Mouse (Mus musculus) Patski (cell line): ENCODE measurements around the gene Sptb. TPM values are rescaled to one million over a fixed set of nuclear protein-coding genes. Genes with fewer than 3 reads are reported as not detected.
A peak's percentile ranks its signal among the peaks of the same experiment; 100 is the strongest.

Experiments used
- ATAC-seq: fragments of 100-300 bp; one replicate; pipeline ENCODE4 v1.8.0; 2021
- CTCF ChIA-PET: fragments of 350-600 bp; sonication (Branson Sonifier 250); formaldehyde crosslinking; loops from one replicate; lab custom pipeline; 2022; ENCODE audit warnings: inconsistent platforms; lab: Charles Lee
- POLR2A ChIA-PET: fragments of 350-600 bp; sonication (Branson Sonifier 250); formaldehyde crosslinking; loops from one replicate; lab custom pipeline; 2022; ENCODE audit warnings: antibody characterized with exemption, inconsistent platforms; lab: Charles Lee
- DNase-seq: peaks from one replicate; pipeline ENCODE4 v3.0.0-alpha.2; 2011; ENCODE audit warnings: low read depth, low spot score
- H3K27me3 ChIP-seq: fragments of 371-371 bp; one replicate; pipeline ENCODE4 v1.5.1; 2021
- CTCF ChIP-seq: fragments of 100-300 bp; IDR thresholded peaks from one replicate; pipeline ENCODE4 v1.5.1; 2021
- in situ Hi-C: fragments of 300-500 bp; cut with MboI; formaldehyde crosslinking; loops from 3 replicates; pipeline ENCODE4 v1.11.1; 2018; ENCODE audit warnings: low pct_unique_long_range_greater_than_20kb, mixed read lengths
- polyA plus RNA-seq: library from polyadenylated mRNA; unstranded; gene quantifications from one replicate; pipeline ENCODE4 v1.2.3, GENCODE M21; 2021

Gene Sptb
- polyA plus RNA-seq, 1 experiment from 2014 or later = 0.81 TPM

DNA sequence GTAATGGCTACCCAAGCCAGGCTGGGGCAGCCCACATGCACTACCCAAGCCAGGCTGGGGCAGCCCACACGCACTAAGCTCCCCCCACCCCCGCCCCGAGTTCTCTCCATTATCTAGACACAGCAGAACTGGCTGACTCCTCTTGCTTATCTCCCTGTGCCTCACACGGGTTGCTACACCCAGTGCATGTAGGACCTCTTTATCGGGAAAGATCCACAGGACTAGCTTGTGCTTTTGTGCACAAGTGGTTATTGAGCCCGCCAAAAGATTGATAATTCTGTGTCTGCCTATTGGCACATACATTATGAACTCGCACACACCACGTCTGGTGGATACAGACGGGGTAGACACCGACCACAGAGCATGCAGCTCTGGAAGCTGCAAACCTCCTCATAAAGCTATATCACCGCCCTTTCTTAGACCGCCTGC lies 36.5 kb downstream of the Sptb start:
- no peak for TF ChIP-seq CTCF
- H3K27me3 ChIP-seq = peaks cover 10% of the 10 kb centered on the region
- ChIA-PET CTCF (no interaction called here), POLR2A (no interaction called here)
- ATAC-seq = no peak
- DNase-seq = no peak
- in situ Hi-C loops = no loop called here

DNA sequence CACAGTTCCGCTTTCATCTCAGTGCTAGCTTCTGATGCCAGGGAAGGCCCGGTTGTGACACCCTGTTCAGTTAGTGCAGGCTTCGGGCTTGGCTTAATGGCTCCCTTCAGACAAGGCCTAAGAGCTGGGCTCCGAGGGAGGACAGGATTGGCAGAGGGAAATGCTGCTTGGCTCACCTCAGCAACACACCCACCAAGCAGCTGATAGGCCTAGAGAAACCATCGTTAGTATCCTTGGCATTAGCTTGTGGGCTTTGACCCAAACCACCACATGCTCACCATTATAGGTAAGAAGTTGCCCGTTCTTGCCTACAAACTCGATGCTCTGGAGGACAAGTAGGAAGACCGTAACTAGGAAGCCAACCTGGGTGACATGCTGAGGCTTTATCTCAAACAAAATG lies 38.3 kb downstream of the Sptb start:
- DNase-seq (no peak), ATAC-seq (no peak)
- CTCF ChIA-PET = no interaction called here
- POLR2A ChIA-PET = no interaction called here
- in situ Hi-C loops = no loop called here
- no peak for TF ChIP-seq CTCF
- peaks cover 11% of the 10 kb centered on the region for H3K27me3 ChIP-seq

DNA sequence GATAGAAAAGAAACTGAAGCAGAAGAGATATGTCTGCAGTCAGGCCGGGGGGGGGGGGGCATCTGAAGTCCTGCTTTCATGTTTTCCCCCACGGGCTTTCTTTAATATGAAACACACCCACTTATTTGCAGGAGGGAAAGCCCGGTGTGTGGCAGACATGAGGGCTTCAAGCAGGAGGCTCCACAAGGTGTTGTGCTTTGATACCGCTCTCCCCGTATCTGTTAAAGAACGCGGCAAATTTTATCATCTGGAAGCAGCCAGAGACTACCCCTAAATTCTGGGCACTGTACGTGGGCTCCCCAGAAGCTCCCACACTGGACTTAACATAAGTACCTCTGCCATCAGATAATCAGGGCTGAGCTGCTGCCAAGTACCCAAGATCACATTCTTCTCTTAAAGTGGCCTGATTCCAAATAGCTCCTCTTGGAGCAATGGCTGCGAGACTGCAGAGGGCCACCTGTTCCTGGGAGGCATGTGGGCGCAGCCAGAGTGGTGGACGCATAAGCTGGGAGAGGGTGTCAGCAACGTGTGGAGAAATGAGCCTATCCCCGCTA lies 39.7 kb downstream of the Sptb start:
- ATAC-seq (no peak), DNase-seq (no peak)
- in situ Hi-C loops = no loop called here
- POLR2A ChIA-PET = no interaction called here
- no peak for TF ChIP-seq CTCF
- CTCF ChIA-PET = interaction anchor here (1.2 kb wide), 1 partner anchor 14 kb away, joined by 3 read pairs; no protein-coding TSS in a partner anchor
- H3K27me3 ChIP-seq = peaks cover 17% of the 10 kb centered on the region

DNA sequence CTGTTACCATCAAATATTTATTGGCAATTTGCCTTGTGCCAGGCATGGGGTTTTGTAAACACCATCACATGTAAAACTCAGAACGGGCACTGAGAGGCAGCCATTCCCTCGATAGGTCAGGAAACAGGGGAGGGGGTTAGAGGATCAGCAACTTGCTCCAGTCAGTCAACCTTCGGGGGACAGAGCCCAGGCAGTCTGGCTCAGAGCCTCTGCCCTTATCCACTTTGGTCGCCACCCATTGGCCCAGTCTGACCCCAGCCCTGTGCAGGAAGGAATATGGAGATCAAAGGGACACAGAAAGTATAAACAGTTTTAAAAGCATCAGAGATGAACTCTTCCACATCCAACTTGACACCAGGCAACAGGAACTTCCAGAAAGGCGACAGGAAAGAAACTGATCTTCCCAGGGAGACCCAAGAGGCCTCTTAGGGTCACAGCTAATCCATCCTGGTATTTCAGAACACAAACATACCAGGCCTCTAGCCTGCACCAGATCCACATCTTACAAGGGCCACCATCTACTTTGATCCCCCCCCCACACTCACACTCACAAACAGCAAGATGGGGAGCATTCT lies 40.3 kb downstream of the Sptb start:
- no peak for TF ChIP-seq CTCF
- H3K27me3 ChIP-seq = peaks cover 22% of the 10 kb centered on the region
- ATAC-seq = no peak
- no peak for DNase-seq
- POLR2A ChIA-PET = no interaction called here
- in situ Hi-C loops = no loop called here
- CTCF ChIA-PET = no interaction called here

DNA sequence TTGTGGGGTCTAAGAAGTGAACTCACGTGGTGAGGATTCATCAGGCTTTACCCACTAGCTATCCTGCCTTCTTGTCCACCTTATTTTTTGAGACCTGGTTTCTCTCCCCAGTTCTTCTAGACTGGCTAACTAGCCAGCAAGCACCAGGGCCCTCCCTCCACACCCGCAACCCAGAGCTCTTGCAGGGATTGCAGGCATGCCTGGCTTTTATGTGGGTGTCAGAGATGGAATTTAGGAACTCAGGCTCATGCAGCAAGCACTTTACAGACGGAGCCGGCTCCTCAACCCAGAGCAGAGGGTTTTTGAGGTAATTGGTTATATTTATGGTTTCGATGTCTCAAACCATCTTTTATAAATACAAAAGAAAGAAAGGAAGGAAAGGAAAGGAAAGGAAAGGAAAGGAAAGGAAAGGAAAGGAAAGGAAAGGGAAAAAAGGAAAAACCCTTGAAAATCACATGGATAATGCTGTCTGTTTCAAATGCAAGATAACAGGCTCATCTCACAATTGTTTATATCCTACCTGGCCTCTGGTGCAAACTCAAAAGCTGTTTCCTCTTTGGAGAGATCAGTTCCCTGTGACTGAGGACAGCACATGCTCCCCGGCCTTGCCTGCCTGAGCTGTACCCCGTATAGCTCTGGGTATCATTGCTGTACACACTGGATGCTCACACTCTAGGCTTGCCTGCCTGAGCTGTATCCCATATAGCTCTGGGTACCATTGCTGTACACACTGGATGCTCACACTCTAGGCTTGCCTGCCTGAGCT lies 41.5 kb downstream of the Sptb start:
- ChIA-PET POLR2A (no interaction called here), CTCF (no interaction called here)
- in situ Hi-C loops = no loop called here
- no peak for DNase-seq
- H3K27me3 ChIP-seq = peaks cover 24% of the 10 kb centered on the region
- ATAC-seq = no peak
- TF ChIP-seq CTCF = no peak

DNA sequence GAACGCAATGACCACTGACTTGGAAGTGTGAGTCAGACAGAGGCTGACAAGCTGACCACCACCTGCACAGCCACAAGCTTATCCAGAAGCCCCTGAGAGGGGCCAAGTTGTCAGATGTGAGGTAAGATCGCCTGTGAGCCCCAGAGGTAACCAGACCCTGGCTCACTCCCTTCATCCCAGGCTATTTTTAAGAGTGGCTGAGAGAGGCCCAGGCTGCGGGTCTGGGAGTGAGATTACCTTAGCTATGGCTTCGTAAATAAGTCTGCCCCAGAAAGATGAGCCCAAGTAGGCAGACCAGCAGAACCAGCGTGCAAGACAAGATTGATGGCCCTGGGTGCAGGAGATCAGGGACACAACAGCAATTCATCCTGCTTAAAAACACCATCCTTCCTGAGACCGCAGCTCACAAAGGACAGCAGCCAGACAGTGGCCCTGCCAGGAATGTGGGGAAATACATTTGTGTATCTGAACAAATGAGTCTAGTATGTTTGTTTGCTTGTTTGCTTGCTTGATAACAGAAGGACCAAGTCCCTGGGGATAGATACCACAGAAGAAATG lies 58.5 kb downstream of the Sptb start:
- ATAC-seq (no peak), DNase-seq (no peak)
- TF ChIP-seq CTCF = no peak
- ChIA-PET CTCF (no interaction called here), POLR2A (no interaction called here)
- in situ Hi-C loops = no loop called here
- H3K27me3 ChIP-seq = no peaks in the 10 kb centered on the region

DNA sequence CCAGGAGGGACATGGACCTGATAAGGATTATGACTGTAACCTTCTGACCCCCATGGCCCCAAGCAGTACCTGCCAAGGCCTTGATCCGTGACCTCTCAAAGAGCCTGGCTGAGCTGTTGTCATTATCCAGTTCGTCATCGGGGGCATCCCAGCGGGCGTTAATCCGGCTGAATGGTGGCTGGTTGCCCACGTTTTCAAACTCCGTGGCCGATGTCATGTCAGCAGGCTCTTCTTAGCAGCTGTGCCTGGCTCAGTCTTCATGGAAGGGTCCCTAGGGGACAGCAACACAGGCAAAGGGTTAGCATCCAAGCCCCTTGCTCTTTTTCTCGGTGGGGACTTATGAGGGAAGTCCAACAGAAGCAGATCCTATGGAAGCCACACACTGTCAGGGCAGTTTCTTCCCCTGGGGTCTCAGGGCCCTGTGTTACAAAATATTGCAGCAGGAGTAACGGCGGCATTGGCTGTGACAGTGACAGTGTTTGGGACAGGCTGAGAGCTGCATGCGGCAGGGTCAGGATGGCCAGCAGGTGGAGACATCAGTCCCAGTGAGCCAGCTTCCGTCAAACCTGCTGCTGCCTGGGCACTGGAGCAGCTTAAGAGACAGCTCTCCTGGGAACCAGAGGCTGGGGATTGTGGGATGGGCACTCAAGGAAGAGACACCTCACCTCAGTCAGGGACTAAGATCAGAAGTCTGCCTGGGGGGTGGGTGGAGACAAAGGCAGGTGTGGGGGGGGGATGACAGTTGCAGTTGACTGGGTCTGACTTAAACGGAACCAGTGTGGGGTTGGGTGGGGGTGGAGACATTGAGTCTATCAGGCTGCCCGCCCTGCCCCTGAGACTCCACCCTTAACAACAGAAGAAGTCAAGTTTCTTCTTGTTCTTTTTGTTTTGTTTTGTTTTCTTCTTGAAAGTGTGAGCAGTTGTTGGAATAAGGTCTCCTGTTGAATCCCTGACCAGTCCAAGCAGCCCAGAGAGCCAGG lies 60.3 kb downstream of the Sptb start:
- in situ Hi-C loops = loop anchor here (10.0 kb wide), 1 partner anchor 145 kb away; the partner anchor contains the start of gene Gpx2
- ATAC-seq (peak; percentile 26), DNase-seq (no peak)
- no peak for TF ChIP-seq CTCF
- no peaks in the 10 kb centered on the region for H3K27me3 ChIP-seq
- ChIA-PET CTCF (interaction anchor here (1.0 kb wide), 1 partner anchor 103 kb away, joined by 4 read pairs; no protein-coding TSS in a partner anchor), POLR2A (no interaction called here)

DNA sequence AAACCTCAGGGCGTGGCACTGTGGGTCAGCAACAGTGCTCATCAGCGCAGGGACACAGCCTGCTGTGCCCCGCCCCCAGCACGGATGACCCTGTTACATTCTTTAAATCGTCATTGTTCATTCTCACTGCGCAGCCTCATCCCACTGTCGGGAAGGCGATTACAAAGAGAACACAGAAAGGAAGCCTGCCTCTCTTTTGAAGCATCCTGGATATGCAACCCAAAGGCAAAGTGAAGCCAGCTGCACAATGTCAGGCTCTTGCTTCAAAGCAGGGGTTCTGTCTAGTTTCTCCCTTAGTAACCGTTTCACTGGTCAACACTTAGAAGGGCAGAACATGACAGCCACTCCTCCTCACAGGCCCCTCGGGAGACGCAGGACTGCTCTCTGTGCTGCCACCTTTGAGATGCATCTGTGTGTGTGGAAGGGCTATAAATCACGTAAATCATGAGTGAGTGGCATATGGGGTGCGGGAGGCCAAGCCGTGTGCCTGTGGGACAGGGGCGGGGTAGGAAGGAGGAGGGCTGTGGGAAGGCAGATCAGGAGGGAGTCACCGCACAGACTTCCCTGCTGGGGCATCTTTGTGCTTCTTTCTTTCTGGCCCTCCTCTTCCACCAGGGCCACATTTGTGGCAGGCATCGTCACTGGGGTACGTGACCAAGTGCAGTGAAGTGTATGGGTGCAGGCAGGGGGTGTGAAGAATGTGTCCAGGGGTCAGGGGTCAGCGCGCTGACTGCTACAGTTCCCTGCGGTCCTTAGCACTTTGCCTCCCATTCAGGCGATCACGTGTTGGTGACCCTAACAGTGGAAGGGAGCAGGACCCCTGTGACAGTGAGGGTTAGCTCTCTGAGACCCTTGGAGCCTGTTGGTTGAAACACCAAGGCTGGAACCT lies 64.9 kb downstream of the Sptb start:
- ChIA-PET POLR2A (no interaction called here), CTCF (no interaction called here)
- TF ChIP-seq CTCF = no peak
- no peaks in the 10 kb centered on the region for H3K27me3 ChIP-seq
- ATAC-seq (no peak), DNase-seq (no peak)
- in situ Hi-C loops = loop anchor here (10.0 kb wide), 1 partner anchor 149 kb away; the partner anchor contains the start of gene Gpx2

DNA sequence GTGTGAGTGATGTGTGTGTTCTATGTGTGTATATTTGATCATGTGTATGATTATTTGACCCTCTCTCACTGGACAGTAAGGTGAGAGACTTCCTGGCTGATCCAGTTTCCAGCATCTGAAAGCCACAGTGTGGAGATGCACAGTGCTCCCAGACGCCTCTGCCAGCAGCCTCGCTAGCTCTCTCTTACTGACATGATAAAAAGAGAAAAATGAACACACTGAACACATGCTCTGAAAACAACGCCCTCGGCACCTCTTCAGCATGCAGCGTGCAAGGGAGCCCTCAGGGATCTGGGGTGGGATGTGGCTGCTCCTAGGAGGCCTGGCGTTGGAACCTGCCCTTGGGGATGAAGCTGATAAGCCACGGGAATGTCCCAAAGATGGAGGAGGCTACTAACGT lies 66.7 kb downstream of the Sptb start:
- no peaks in the 10 kb centered on the region for H3K27me3 ChIP-seq
- ChIA-PET CTCF (interaction anchor here (1.5 kb wide), 1 partner anchor 14 kb away, joined by 3 read pairs; no protein-coding TSS in a partner anchor), POLR2A (no interaction called here)
- DNase-seq (no peak), ATAC-seq (no peak)
- in situ Hi-C loops = loop anchor here (10.0 kb wide), 1 partner anchor 151 kb away; the partner anchor contains the start of gene Gpx2
- no peak for TF ChIP-seq CTCF
